Mouse (Mus musculus) hematopoietic multipotent progenitor cell, adult 10-12 weeks (in vitro differentiated cells): Measurements from ENCODE around the gene Klhl33. TPM values are rescaled to one million over a fixed set of nuclear protein-coding genes. Genes with fewer than 3 reads are reported as not detected.

Source experiments
- polyA plus RNA-seq: library from polyadenylated mRNA; stranded (reverse); fragments of >175 nt; gene quantifications from 2 replicates; pipeline ENCODE4 v1.2.3, GENCODE M21; 2012; ENCODE audit warnings: low replicate concordance

Klhl33 gene
- 0.11 and 0.61 TPM in 2 replicates for polyA plus RNA-seq

DNA sequence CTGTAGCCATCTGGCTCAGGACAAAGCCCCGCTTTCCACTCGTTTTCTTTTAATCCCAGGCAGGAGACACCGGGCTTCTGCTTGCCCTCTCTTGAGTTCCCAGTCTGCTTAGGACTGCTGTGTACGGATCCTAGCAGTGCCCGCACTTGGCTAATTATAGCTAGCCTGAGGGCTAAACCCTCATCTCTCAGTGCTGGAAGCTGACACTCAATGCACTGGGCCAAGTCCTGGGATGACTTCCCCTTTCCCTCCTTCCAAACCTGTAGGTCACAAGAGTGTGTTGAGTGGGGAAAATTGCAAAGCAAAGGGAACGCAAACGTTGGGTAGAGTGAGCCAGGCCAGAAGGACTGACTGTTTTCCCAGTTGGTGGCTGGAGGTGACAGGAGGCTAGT lies at the start of gene Klhl33:
Gene Klhl33, minus strand, starts transcription at position 134 of the 392 bp plus-strand sequence.

DNA sequence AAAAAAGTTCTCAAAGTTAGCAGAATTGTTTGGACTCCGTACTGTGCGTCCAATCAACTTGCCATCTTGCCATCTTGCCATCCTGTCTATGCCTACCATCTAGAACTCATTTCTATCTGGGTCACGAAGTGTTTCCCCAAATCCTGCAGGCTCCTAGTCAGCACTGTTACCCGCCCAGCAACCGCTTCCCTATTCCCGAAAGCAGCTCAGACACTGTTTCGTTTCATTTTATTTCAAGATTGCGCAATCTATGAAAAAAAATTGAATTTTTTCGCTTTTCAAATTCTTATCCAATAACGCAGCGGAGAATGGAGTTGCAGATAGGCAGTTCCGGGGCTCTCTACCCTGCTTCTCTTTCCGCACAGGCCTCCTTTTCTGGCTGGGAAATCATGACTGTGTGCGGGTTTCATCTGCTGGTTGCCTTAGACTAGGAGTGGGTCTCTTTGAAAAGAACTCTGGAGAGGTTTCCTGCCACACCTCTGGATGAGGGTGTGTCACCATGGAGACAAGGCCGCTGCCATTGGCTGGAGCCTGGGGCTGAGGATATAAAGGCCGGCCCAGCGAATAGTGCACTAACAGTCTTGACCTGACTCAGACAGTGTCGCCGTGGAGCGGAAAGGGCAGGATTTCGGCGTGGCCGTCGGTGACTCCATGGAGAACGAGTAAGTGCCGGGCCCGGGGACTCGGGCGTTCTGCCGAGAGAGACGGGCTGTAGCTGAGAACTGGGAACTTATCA lies 46.8 kb upstream of the Klhl33 start, which contains the start of gene Gm49342:
Gene Gm49342, plus strand, starts transcription at position 586 of the 736 bp plus-strand sequence.

DNA sequence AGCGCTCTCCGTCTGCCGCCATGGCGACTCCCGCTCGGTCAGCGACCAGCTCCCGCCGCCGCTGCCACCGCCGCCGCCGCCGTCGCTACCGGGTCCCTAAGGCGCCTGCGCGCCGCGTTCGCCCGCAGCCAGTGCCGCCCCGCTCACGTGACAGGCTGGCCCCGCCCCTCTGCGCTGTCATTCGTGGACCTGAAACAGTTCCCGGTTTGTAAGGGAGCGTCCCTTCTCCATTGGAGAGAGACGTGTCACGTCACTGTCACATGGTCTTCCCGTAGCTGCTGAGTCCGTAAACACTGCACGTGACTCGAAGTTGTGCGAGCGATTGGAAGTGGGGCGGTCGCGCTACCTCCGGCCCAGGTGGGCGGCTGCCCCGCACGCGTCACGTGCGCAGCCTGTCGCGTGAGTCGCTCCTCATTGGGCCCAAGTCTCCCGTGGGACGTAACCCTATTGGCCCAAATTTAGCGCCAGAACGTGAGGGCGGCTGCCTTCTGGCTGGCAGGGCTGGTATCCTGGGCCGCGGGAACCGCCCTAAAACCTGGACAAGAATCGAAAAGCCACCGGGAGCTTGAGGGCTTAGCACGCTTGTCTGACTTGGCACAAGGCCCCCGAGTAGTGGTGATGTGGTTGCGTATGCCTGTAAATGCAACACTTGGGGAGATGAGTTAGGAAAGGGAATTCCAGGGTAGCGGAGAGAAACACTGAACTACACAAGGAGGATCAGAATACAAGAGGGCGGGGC lies 33.6 kb upstream of the Klhl33 start, which contains the start of the genes Pip4p1 and Pnp:
Gene Pip4p1, minus strand, starts transcription at position 103 of the 739 bp plus-strand sequence.
Gene Pnp, plus strand, starts transcription at position 329 of the 739 bp plus-strand sequence.

DNA sequence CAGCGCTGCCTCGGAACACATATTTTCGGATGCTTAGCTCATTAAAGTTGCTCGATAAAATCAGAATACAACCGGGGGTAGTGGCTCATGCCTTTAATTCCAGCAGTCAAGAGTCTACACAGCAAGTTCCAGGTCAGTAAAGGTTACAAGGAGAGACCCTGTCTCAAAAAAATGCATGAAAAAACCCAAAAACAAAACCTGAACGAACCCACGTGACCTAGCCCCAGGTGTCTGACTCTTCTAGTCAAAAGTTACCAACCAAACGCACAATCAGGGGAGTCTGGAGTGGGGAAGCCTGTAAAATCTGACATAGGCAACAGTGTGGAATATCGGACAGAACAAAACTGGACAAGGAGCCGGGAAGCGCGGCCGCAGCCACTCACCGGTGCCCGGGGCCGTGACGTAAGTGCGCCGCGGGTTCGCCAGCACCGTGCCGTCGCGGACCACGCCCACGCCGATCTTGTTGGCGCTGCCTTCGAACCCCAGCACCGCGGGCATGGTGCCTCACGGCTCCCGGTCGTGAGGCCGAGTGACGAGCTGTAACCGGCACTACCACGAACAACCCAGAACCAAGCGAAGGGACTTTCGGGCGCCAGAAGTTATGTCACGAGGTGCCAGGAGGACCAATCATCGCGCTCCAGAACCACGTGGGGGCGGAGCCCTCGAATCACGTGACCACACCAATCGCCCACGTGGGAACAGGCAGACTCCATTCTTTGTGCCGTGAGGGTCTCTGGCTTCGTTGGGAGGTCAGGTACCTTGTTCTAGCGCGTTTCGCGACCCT lies 27.2 kb upstream of the Klhl33 start, which contains the start of the genes Osgep and Apex1:
Gene Osgep, minus strand, starts transcription at position 613 of the 784 bp plus-strand sequence.
Gene Apex1, plus strand, starts transcription at position 688 of the 784 bp plus-strand sequence.

DNA sequence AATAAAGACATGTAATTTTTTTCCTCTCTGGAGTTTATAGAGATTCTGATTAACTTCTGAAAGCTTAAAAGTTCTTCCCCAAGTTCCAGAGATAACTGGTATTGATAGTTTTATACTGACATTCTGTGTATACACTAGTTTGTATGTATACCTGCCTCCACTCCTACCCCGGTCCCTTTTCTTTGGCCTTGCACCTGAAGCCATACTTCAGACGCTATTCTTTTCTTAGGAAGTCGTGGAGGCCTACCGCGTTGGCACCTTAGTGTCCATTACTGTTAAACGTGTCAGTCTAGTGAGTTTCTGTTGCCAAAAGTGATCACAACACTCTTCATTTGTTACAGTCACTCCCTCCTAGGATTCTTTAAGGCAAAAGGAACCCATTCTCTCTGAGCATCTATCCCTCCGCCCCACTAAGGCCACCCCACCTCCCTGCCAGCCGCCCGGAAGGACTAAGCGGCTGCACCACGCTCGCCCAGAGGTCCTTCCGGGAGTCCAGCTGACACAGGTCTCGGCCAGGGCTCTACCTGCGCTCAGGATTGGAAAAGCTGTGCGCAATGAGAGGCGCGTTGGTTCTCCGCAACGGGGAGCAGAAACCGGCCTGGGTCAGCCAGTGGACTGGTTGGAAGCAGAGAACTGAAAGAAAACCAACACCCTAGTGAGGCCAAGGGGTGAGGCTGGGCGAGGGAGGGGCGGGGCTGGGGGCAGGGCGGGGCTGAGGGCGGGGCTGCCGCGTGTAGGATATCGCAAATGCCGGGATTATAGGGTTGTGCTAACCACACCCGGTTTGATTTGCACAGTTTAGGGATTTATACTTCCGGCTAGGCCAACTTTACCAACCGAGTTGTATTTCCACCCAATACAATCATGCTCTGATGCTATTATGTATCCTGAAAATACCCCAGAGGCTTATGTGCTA lies 27.2 kb downstream of the Klhl33 start, which contains the start of gene Tep1:
Gene Tep1, minus strand, starts transcription at position 672 of the 916 bp plus-strand sequence.

Other genes starting within 250 kb of the Klhl33 start
- gene Olfr747, start 204.3 kb downstream of the Klhl33 start, polyA plus RNA-seq: not detected in 2 replicates
- not detected in 2 replicates for gene Olfr748, start 190.1 kb downstream of the Klhl33 start, polyA plus RNA-seq
- not detected in 2 replicates for gene Olfr749, start 152.4 kb downstream of the Klhl33 start, polyA plus RNA-seq
- 9.5 and 54.2 TPM in 2 replicates for gene Ttc5, start 112.0 kb downstream of the Klhl33 start, polyA plus RNA-seq
- gene Ccnb1ip1, start 89.8 kb downstream of the Klhl33 start, polyA plus RNA-seq: 0.25 TPM in 1 of 2 replicates, not detected in the other
- 3.1 and 4.2 TPM in 2 replicates for gene Parp2, start 89.7 kb downstream of the Klhl33 start, polyA plus RNA-seq
- gene Tep1, start 26.9 kb downstream of the Klhl33 start, polyA plus RNA-seq: 8.1 and 9.7 TPM in 2 replicates
- gene Osgep, start 27.4 kb upstream of the Klhl33 start, polyA plus RNA-seq: 23.9 and 61.6 TPM in 2 replicates
- gene Apex1, start 27.5 kb upstream of the Klhl33 start, polyA plus RNA-seq: 20.9 and 45.6 TPM in 2 replicates
- gene Pip4p1, start 33.3 kb upstream of the Klhl33 start, polyA plus RNA-seq: 151 and 508 TPM in 2 replicates
- gene Pnp, start 33.6 kb upstream of the Klhl33 start, polyA plus RNA-seq: 1.7 and 1.8 TPM in 2 replicates
- gene Gm49342, start 47.0 kb upstream of the Klhl33 start, polyA plus RNA-seq: 1.7 TPM in 1 of 2 replicates, not detected in the other
- not detected in 2 replicates for gene Pnp2, start 58.5 kb upstream of the Klhl33 start, polyA plus RNA-seq
- not detected in 2 replicates for gene Rnase10, start 110.2 kb upstream of the Klhl33 start, polyA plus RNA-seq
- not detected in 2 replicates for gene Rnase9, start 144.4 kb upstream of the Klhl33 start, polyA plus RNA-seq
- gene Rnase11, start 152.7 kb upstream of the Klhl33 start, polyA plus RNA-seq: not detected in 2 replicates
- gene Rnase12, start 160.2 kb upstream of the Klhl33 start, polyA plus RNA-seq: 0.40 TPM in 1 of 2 replicates, not detected in the other
- not detected in 2 replicates for gene Olfr750, start 176.9 kb upstream of the Klhl33 start, polyA plus RNA-seq
- gene Rnase4, start 193.6 kb upstream of the Klhl33 start, polyA plus RNA-seq: 0.76 and 1.6 TPM in 2 replicates
- gene Ang, start 193.6 kb upstream of the Klhl33 start, polyA plus RNA-seq: 0.21 TPM in 1 of 2 replicates, not detected in the other
- not detected in 2 replicates for gene Eddm3b, start 216.9 kb upstream of the Klhl33 start, polyA plus RNA-seq
- 7.7 and 15.1 TPM in 2 replicates for gene Rnase6, start 226.4 kb upstream of the Klhl33 start, polyA plus RNA-seq
- not detected in 2 replicates for gene Rnase1, start 249.3 kb upstream of the Klhl33 start, polyA plus RNA-seq